Mouse (Mus musculus) MEL (cell line): ENCODE data around the gene Skor1.

ENCODE experiments used
- CTCF ChIP-seq, 3 experiments: IDR thresholded peaks in 2 of 3; conservative IDR thresholded peaks in 1 of 3; 2 replicates each; pipeline ENCODE4 v1.5.1; 2011 to 2012; ENCODE audit warnings: low read length in 3 of 3, low read depth in 2 of 3, mild to moderate bottlenecking in 2 of 3, improper control_type of control experiment in 1 of 3, inconsistent platforms in 1 of 3, mixed read lengths in 1 of 3, moderate library complexity in 1 of 3; ENCODE audit not compliant: control insufficient read depth in 1 of 3, insufficient read depth in 1 of 3, poor library complexity in 1 of 3, severe bottlenecking in 1 of 3
- EP300 ChIP-seq, 2 experiments: IDR thresholded peaks; 2 replicates each; pipeline ENCODE4 v1.6.1; 2011; ENCODE audit warnings: improper control_type of control experiment in 2 of 2, low read length in 2 of 2, low read depth in 1 of 2, mild to moderate bottlenecking in 1 of 2
- GATA1 ChIP-seq: IDR thresholded peaks from 2 replicates; pipeline ENCODE4 v1.6.1; 2011; ENCODE audit warnings: low read depth, low read length, improper control_type of control experiment
- NELFE ChIP-seq: IDR thresholded peaks from 2 replicates; pipeline ENCODE4 v1.6.1; 2011; ENCODE audit warnings: low read depth, low read length, improper control_type of control experiment
- POLR2AphosphoS2 ChIP-seq: IDR thresholded peaks from 2 replicates; pipeline ENCODE4 v1.6.1; 2011; ENCODE audit warnings: low read length, improper control_type of control experiment
- POLR2AphosphoS5 ChIP-seq: IDR thresholded peaks from 2 replicates; pipeline ENCODE4 v1.6.1; 2012; ENCODE audit warnings: low read depth, borderline replicate concordance, mild to moderate bottlenecking, inconsistent platforms, low read length, moderate library complexity, mixed read lengths
- UBTF ChIP-seq: IDR thresholded peaks from 2 replicates; pipeline ENCODE4 v1.6.1; 2012; ENCODE audit warnings: low read depth, mild to moderate bottlenecking, inconsistent platforms, low read length, improper control_type of control experiment, moderate library complexity, borderline replicate concordance; ENCODE audit not compliant: insufficient read depth
- ZC3H11A ChIP-seq: IDR thresholded peaks from 2 replicates; pipeline ENCODE4 v1.6.1; 2012; ENCODE audit warnings: low read depth, mild to moderate bottlenecking, inconsistent platforms, low read length, improper control_type of control experiment

- no peak for TF ChIP-seq ZC3H11A
- TF ChIP-seq GATA1, result no peak
- no peak for TF ChIP-seq POLR2AphosphoS2
- no peak for TF ChIP-seq CTCF (IDR thresholded peaks at IDR 0.05 in 2 of 3, conservative IDR thresholded peaks at IDR 0.05 in 1 of 3; ENCODE audit: control insufficient read depth in 1 of 3, insufficient read depth in 1 of 3, low read depth in 2 of 3, low read length in 3 of 3, poor library complexity in 1 of 3, severe bottlenecking in 1 of 3)
- no peak for TF ChIP-seq NELFE
- no peak for TF ChIP-seq EP300 (IDR thresholded peaks at IDR 0.05; ENCODE audit: low read depth in 1 of 2, low read length in 2 of 2)
- TF ChIP-seq POLR2AphosphoS5, result no peak
- TF ChIP-seq UBTF, result no peak
Observed at GRCm38 (mm10) chr9:63129641-63130041, 19.1 kb downstream of the Skor1 start.
